Mouse (Mus musculus) G1E (cell line): ENCODE data around the gene Adcy10.

ENCODE experiments used
- CTCF ChIP-seq: IDR thresholded peaks from 2 replicates; pipeline ENCODE4 v1.5.1; 2012; ENCODE audit warnings: low read depth, low read length, inconsistent platforms, mixed read lengths
- GATA1 ChIP-seq: IDR thresholded peaks from 2 replicates; pipeline ENCODE4 v1.6.1; 2012; ENCODE audit warnings: borderline replicate concordance, low read length, inconsistent platforms, mixed read lengths
- GATA2 ChIP-seq: IDR thresholded peaks from 2 replicates; pipeline ENCODE4 v1.6.1; 2012; ENCODE audit warnings: low read depth, low read length, inconsistent platforms, borderline replicate concordance
- POLR2AphosphoS5 ChIP-seq: IDR thresholded peaks from 2 replicates; pipeline ENCODE4 v1.6.1; 2012; ENCODE audit warnings: low read depth, low read length, inconsistent platforms; ENCODE audit not compliant: insufficient replicate concordance
- TAL1 ChIP-seq: conservative IDR thresholded peaks from 2 replicates; pipeline ENCODE4 v1.6.1; 2012; ENCODE audit warnings: low read depth, low read length, inconsistent platforms, mixed read lengths

- no peak for TF ChIP-seq CTCF
- TF ChIP-seq GATA1, result no peak
- no peak for TF ChIP-seq GATA2
- TF ChIP-seq POLR2AphosphoS5, result no peak
- TF ChIP-seq TAL1, result no peak
Observed at GRCm38 (mm10) chr1:165520716-165521115, 35.7 kb downstream of the Adcy10 start.
